Comparison of ENCODE assay signal across 2 mouse cellular contexts in the genomic region with DNA sequence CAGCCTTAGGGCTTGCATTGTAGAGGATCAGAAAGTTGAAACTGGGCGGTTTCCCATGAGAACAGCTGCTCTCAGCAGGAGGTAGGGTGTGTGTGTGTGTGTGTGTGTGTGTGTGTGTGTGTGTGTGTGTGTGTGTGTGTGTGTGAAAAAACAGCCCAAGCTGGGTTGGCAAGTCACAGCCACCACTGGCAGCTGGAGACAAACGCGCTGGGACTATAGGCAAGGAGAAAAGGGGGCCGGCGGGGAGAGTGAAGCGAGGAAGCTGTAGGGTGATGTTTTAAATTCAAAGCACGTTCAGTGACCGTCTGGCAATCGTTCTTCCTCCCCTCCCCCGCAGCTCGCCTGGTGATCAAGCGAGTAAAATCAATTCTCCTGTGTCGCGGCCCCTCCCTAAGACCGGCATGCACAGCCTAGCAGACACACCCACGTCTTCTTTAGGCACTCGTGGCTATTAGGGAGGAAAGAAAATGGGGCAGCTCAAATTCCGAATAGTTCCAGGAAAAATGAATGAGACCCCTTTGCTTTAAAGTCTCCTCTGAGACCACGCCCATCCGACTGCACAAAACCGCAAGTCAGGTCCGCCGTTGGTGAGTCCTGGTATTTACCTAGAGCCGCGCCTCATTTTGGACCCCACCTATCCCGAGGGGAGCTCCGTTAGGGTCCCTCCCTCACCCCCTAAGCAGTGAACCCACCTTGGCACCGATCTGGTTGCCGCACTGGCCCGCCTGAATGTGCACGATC.
TF ChIP-seq lines count a peak whose summit lies in the region.

No protein-coding gene starts in this region.

TF ChIP-seq in C2C12, 6 proteins besides CTCF, POLR2A, EP300 and RAD21 (continued from another document):
- TF ChIP-seq MYOD1 (IDR thresholded peaks at IDR 0.05; ENCODE audit: control insufficient read depth, insufficient read length, low read depth) (peak; percentile 58), MYOG (IDR thresholded peaks at IDR 0.05; ENCODE audit: control insufficient read depth, extremely low read depth, insufficient read length) (no peak), FOSL1 (IDR thresholded peaks at IDR 0.05; ENCODE audit: insufficient read depth, low read length, poor library complexity, severe bottlenecking) (no peak)

TF ChIP-seq in MEL, 35 proteins besides CTCF, POLR2A, EP300 and RAD21 (continued from another document):
- TF ChIP-seq TCF12 (IDR thresholded peaks at IDR 0.05; ENCODE audit: low read depth, low read length): 0 out of 2 replicates have a peak, but pooled peaks have one; percentile 6
TF ChIP-seq in MEL: peak in this region for 3.
